ENCODE assay signal across 8 mouse cellular contexts in the genomic region with DNA sequence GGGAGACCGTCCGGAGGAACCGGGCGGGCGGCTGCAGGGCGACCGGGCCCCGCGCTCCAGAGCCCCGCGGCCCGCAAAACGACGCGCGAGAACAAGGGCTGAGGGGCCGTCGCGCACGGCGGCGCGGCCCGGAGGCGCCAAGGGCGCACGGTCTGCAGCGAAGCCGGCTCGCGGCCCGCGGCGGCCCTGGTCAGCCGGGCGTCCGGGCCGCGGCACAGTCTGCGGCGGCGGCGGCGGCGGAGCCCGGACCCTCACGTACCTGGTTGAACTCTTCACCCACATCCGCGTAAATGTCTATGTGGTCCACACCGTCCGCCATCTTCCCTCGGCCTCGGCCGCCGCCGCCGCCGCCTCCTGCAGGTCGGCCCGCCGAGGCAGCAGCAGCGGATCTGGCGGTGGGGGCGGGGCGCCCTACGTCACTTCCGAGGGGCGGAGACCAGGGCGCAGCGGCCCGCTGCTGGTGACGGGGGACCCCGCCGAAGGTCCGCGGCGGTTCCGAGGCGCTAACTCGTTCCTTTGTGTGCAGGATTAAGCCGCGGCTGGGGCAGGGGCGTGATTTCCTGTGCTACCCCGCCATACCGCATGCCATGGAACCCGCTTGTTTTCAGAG. TPM values are rescaled to one million over a fixed set of nuclear protein-coding genes. Genes with fewer than 3 reads are reported as not detected.
A peak's percentile ranks its signal among the peaks of the same experiment; 100 is the strongest.
DNase-seq lines count a peak whose midpoint lies in the region; ATAC-seq lines count a peak whose summit lies in the region.

No protein-coding gene starts in this region.

- peak; percentile 84 for DNase-seq in WW6 (ENCODE audit: low read depth, low spot score)
- peak; percentile 95 to 98 for DNase-seq in cerebellum, postnatal 36 days
- DNase-seq in frontal cortex, postnatal 36 days (ENCODE audit: low spot score in 2 of 2), result peak; percentile 93 to 94
- peak; percentile 86 for DNase-seq in left cerebral cortex, adult 11 months (ENCODE audit: low spot score)
- peak; percentile 95 for DNase-seq in lung, postnatal 36 days
- DNase-seq in retina, embryonic 14.5 days (ENCODE audit: low spot score), result peak; percentile 98
- peak; percentile 95 to 96 for DNase-seq in thymus, postnatal 36 days

- peak overlapping the region; percentile 99 for H3K4me3 ChIP-seq in hindbrain, embryonic 15.5 days

- peak overlapping the region; percentile 80 for H3K4me2 ChIP-seq in hindbrain, embryonic 15.5 days

- H3K36me3 ChIP-seq in hindbrain, embryonic 15.5 days, result no peaks in the 10 kb centered on the region

- H3K9me3 ChIP-seq in hindbrain, embryonic 15.5 days, result no peaks in the 10 kb centered on the region

- peaks cover 21% of the 10 kb centered on the region for H3K4me1 ChIP-seq in hindbrain, embryonic 15.5 days (replicated peaks)

- H3K9ac ChIP-seq in hindbrain, embryonic 15.5 days, result peak overlapping the region; percentile 99

- peak overlapping the region; percentile 98 for H3K27ac ChIP-seq in hindbrain, embryonic 15.5 days (replicated peaks)

- whole genome bisulfite sequencing in hindbrain, embryonic 15.5 days, result under 1% methylated on average over 71 of the region's 86 CpGs

- ATAC-seq in hindbrain, embryonic 15.5 days (ENCODE audit: low FRiP score, low read depth), result peak; percentile 98

- H3K27me3 ChIP-seq in hindbrain, embryonic 15.5 days, result no peaks in the 10 kb centered on the region

RNA-seq across cellular contexts. Expression of a gene that starts 3.1 kb away (rescaled TPM):
- 123 and 126 TPM in 2 replicates for polyA plus RNA-seq in hindbrain, embryonic 15.5 days (2015; fragmentation: Nextera tagmentation; extraction: Ambion mirVana)

Comparison
In these comparisons a context has a peak if more than half of its experiments do, and no peak if none do; other contexts are left out.
1. Peak in every context shown above with its lines: DNase-seq, ATAC-seq, H3K4me3 ChIP-seq and H3K27ac ChIP-seq.